Mouse (Mus musculus): Measurements from ENCODE around the gene Poc1b.

DNA sequence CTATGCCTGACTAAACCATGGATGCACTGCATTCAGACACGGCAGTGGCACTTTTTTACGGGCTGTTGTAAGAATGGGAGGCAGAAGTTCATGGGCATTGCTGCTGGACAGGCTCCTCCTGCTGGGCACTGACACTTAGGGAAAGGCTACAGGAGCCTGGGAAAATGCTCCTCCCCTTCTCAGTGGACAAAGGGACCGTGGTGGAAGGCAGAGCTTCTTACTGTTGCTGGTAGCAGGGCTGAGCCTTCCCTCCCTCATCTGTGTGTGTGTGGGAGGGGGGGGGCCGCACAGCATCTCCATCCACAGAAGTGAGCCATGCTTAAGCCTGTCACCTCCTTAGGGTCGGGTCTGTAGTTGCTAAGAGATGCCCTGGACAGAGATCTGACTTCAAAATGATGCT is 24.5 kb downstream of the Poc1b start:
- TF ChIP-seq CTCF (IDR thresholded peaks at IDR 0.05; ENCODE audit: insufficient read depth, low read depth, low read length), result no peak
- no peak for TF ChIP-seq POLR2A (IDR thresholded peaks at IDR 0.05; ENCODE audit: insufficient read depth, low read depth, low read length)
